Mouse (Mus musculus): ENCODE data around the gene Kcnab1. TPM values are rescaled to one million over a fixed set of nuclear protein-coding genes. Genes with fewer than 3 reads are reported as not detected.

The Kcnab1 gene
- total and polyA plus RNA-seq, 3 experiments: 0.38 to 0.81 (median 0.76) TPM

DNA sequence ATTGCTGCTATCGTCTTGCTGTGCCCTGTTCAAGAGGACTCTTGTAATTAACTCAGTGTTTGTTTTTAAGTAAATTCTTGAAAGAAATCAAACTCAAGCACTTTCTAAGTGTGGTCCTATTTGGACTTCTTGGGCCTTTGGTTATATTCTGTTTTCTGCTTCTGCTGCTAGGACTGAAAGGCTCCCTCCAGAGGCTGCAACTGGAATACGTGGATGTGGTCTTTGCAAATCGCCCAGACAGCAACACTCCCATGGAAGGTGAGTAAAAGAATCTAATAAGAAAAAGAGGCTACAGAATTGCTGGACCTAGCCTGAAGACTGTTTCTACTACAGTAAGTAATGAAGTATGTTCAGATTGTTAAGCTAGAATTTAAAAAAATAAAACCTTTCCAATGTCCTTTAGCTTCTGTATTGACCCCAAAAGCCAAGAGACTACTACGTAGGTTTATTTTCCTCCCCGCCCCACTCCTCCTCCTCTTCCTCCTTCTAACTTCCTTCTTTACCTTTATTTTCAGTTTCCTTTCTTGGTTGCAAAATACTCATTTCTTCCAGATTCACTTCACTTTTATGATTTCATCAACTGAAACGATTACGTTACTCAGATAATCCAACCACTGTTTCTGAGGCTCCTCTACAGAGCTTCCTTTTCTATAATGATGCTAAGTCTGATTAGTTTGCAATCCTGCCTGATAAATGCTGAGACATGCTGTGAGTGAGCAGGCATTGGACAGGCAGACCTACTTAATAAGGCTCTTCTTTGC is 210.2 kb downstream of the Kcnab1 start (continued):
- TF ChIP-seq GABPA (IDR thresholded peaks at IDR 0.05; ENCODE audit: insufficient replicate concordance, low read depth, low read length): no peak
- TF ChIP-seq RCOR1 (conservative IDR thresholded peaks at IDR 0.05; ENCODE audit: low read depth, low read length): no peak
- TF ChIP-seq POLR2AphosphoS2 (IDR thresholded peaks at IDR 0.05; ENCODE audit: low read depth, low read length): no peak
- TF ChIP-seq POLR2A (IDR thresholded peaks at IDR 0.05; ENCODE audit: low read depth, low read length): no peak
- peak; percentile 85 for TF ChIP-seq IRF4 (IDR thresholded peaks at IDR 0.05; ENCODE audit: low read depth, low read length)
- 0 out of 2 replicates have a peak, but pooled peaks have one; percentile 45 for TF ChIP-seq CHD2 (IDR thresholded peaks at IDR 0.05; ENCODE audit: low read length)
- TF ChIP-seq TBP (conservative IDR thresholded peaks at IDR 0.05; ENCODE audit: low read depth, low read length): no peak
- no peak for TF ChIP-seq TCF12 (IDR thresholded peaks at IDR 0.05; ENCODE audit: low read depth, low read length)
- TF ChIP-seq USF2 (conservative IDR thresholded peaks at IDR 0.05; ENCODE audit: low read depth, low read length): no peak
- TF ChIP-seq USF1 (IDR thresholded peaks at IDR 0.05; ENCODE audit: low read depth, low read length): no peak
- TF ChIP-seq MYC (IDR thresholded peaks at IDR 0.05; ENCODE audit: low read depth, low read length): no peak
- TF ChIP-seq ZC3H11A (IDR thresholded peaks at IDR 0.05; ENCODE audit: low read depth, low read length): no peak
- no peak for TF ChIP-seq ZNF384 (IDR thresholded peaks at IDR 0.05; ENCODE audit: low read depth, low read length)
- no peak for TF ChIP-seq E2F4 (IDR thresholded peaks at IDR 0.05; ENCODE audit: insufficient replicate concordance, low read depth, low read length)
- TF ChIP-seq ZKSCAN1 (IDR thresholded peaks at IDR 0.05; ENCODE audit: borderline replicate concordance, low read depth, low read length): no peak
- no peak for TF ChIP-seq NRF1 (IDR thresholded peaks at IDR 0.05; ENCODE audit: low read depth, low read length)
- no peak for TF ChIP-seq MAX (IDR thresholded peaks at IDR 0.05; ENCODE audit: low read length)
- TF ChIP-seq UBTF (IDR thresholded peaks at IDR 0.05; ENCODE audit: low read depth, low read length): no peak
- TF ChIP-seq PAX5 (IDR thresholded peaks at IDR 0.05; ENCODE audit: low read length): no peak
- TF ChIP-seq JUND (conservative IDR thresholded peaks at IDR 0.05; ENCODE audit: low read depth, low read length): peak; percentile 85

DNA sequence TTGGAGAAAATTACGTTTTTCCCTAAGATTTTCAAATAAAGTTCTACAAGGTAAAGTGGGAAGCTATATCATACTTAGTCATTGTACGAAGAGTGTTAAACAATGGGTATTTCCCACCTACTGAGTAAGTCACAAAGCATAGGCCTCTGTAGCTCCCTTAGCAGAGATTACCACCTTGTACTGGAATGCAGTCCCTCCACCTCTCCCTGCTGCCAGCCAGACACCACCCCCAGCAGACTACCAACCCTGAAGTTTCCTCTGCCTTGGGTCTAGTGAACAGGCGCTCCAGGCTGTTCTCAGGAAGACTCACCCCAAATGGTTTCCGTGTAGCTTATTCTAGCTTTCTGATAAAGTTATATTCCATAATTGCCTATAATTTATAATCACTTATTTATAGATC is 211.8 kb downstream of the Kcnab1 start:
- DNase-seq (ENCODE audit: extremely low read depth): no peak
- Histone ChIP-seq H3K27me3 (replicated peaks) (no peaks in the 10 kb centered on the region), H3K9me3 (replicated peaks; ENCODE audit: low read length) (no peaks in the 10 kb centered on the region), H3K36me3 (replicated peaks in 1 of 2; ENCODE audit: control insufficient read depth in 1 of 2, insufficient read depth in 1 of 2, low read length in 1 of 2) (no peaks in the 10 kb centered on the region), H3K9ac (ENCODE audit: insufficient read depth, low read depth) (no peak overlapping the region), H3K4me1 (ENCODE audit: control insufficient read depth in 1 of 2, insufficient read depth in 2 of 2) (peaks cover 2 to 32% of the 10 kb centered on the region in 2 experiments; a peak in 2 of 4 replicates), H3K4me2 (ENCODE audit: insufficient read depth, low read depth, poor library complexity, severe bottlenecking) (no peak overlapping the region), H3K4me3 (replicated peaks in 1 of 3; ENCODE audit: low read depth in 2 of 3, low read length in 2 of 3, poor library complexity in 1 of 3) (no peak overlapping the region), H3K27ac (ENCODE audit: insufficient read depth, low read depth) (no peak overlapping the region), H3K79me2 (replicated peaks; ENCODE audit: control insufficient read depth, extremely low read depth, insufficient read depth, poor library complexity, severe bottlenecking) (no peaks in the 10 kb centered on the region)
- dilution Hi-C loops (cut with MboI; ENCODE audit: extremely low pct_ligation_motif_present, extremely low pct_unique_long_range_greater_than_20kb, low sequenced_read_pairs): no loop called here
- in situ Hi-C loops (cut with MboI; ENCODE audit: low pct_ligation_motif_present, low pct_unique_long_range_greater_than_20kb, low sequenced_read_pairs): no loop called here
- TF ChIP-seq CHD1 (IDR thresholded peaks at IDR 0.05; ENCODE audit: low read depth, low read length): no peak
- TF ChIP-seq ZMIZ1 (IDR thresholded peaks at IDR 0.05; ENCODE audit: low read depth, low read length): no peak
- no peak for TF ChIP-seq ZC3H11A (IDR thresholded peaks at IDR 0.05; ENCODE audit: low read depth, low read length)
- no peak for TF ChIP-seq KAT2A (IDR thresholded peaks at IDR 0.05; ENCODE audit: insufficient replicate concordance, low read length)
- TF ChIP-seq TCF12 (IDR thresholded peaks at IDR 0.05; ENCODE audit: low read depth, low read length): no peak
- no peak for TF ChIP-seq MAX (IDR thresholded peaks at IDR 0.05; ENCODE audit: low read length)
- no peak for TF ChIP-seq JUN (IDR thresholded peaks at IDR 0.05; ENCODE audit: insufficient read depth, low read depth, low read length)
- no peak for TF ChIP-seq SMC3 (IDR thresholded peaks at IDR 0.05; ENCODE audit: low read depth, low read length)
- TF ChIP-seq POLR2A (IDR thresholded peaks at IDR 0.05; ENCODE audit: low read depth, low read length): no peak
- TF ChIP-seq HCFC1 (IDR thresholded peaks at IDR 0.05; ENCODE audit: low read depth, low read length): no peak
- no peak for TF ChIP-seq EP300 (IDR thresholded peaks at IDR 0.05; ENCODE audit: low read length)
